Mouse (Mus musculus) testis, adult 2 months (tissue): ENCODE measurements at regions not wholly inside any gene's neighbourhood (a gene's known extent, or its start where the extent isn't known, plus 50 kb on each side); places are given as distances from the start of the nearest gene placed in this dataset.

Experiments
- CTCF ChIP-seq: fragments of 200-500 bp; IDR thresholded peaks from 2 replicates; pipeline ENCODE4 v1.5.1; 2012; ENCODE audit warnings: low read depth, mild to moderate bottlenecking, inconsistent platforms, low read length, moderate library complexity; ENCODE audit not compliant: control insufficient read depth, insufficient read depth, insufficient replicate concordance
- POLR2A ChIP-seq: fragments of 200-500 bp; IDR thresholded peaks from 2 replicates; pipeline ENCODE4 v1.6.1; 2012; ENCODE audit warnings: low read depth, mild to moderate bottlenecking, inconsistent platforms, low read length, moderate library complexity; ENCODE audit not compliant: control insufficient read depth

- TF ChIP-seq POLR2A (no peak), CTCF (no peak)
These were observed 158.6 kb upstream of the Dyrk2 start for GRCm38 (mm10) chr10:119028480-119029137.
